Mouse (Mus musculus): Measurements from ENCODE around the gene Map4k5.

DNA sequence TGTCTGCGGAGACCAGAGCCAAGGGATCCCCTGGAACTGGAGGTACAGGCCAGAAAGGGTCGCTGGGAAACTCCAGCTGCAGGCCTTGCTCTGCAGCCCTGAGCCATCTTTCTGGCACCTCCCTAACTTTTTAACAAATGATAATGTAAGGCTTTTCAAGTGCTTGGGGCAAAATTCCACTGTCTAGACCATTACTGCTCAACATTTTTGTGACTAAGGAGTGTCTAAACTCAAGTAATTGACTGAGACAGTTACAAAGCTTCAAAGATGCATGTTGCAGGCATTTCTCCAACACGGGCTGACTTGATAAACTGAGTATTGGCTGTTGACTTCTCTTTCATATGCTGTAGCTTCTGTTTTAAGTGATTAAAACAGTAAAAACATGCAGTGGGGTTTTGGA lies 83.6 kb downstream of the Map4k5 start:
- no peak for TF ChIP-seq CTCF (IDR thresholded peaks at IDR 0.05; ENCODE audit: low read depth, low read length)
- TF ChIP-seq EP300 (IDR thresholded peaks at IDR 0.05; ENCODE audit: insufficient read depth, low read depth, low read length): 0 out of 2 replicates have a peak, but pooled peaks have one; percentile 22

All from ES-Bruce4 (cell line).